Mouse (Mus musculus): Measurements from ENCODE around the gene Arhgap15.

The Arhgap15 gene

GRCm38 (mm10) chr2:43783759-43784735 is 35.4 kb downstream of the Arhgap15 start:
- no peak for DNase-seq

- no peak for DNase-seq
These were observed 37.5 kb downstream of the Arhgap15 start for GRCm38 (mm10) chr2:43786101-43786500.

- no peak for DNase-seq
These were observed 38.5 kb downstream of the Arhgap15 start for GRCm38 (mm10) chr2:43787141-43787540.

- no peak for DNase-seq
These were observed 39.9 kb downstream of the Arhgap15 start for GRCm38 (mm10) chr2:43788484-43788883.

- DNase-seq = no peak
These were observed 41.5 kb downstream of the Arhgap15 start for GRCm38 (mm10) chr2:43790049-43790693.

- no peak for DNase-seq
These were observed 43.0 kb downstream of the Arhgap15 start for GRCm38 (mm10) chr2:43791575-43791974.

GRCm38 (mm10) chr2:43793105-43793504 is 44.5 kb downstream of the Arhgap15 start:
- DNase-seq = no peak

- no peak for DNase-seq
These were observed 46.1 kb downstream of the Arhgap15 start for GRCm38 (mm10) chr2:43794700-43795099.

GRCm38 (mm10) chr2:43796448-43796847 is 47.8 kb downstream of the Arhgap15 start:
- DNase-seq = no peak

GRCm38 (mm10) chr2:43805960-43806744 is 57.5 kb downstream of the Arhgap15 start:
- no peak for DNase-seq

- no peak for DNase-seq
These were observed 67.5 kb downstream of the Arhgap15 start for GRCm38 (mm10) chr2:43815896-43816787.

- no peak for DNase-seq
These were observed 68.4 kb downstream of the Arhgap15 start for GRCm38 (mm10) chr2:43816788-43817581.

- no peak for DNase-seq
These were observed 87.3 kb downstream of the Arhgap15 start for GRCm38 (mm10) chr2:43835931-43836330.

GRCm38 (mm10) chr2:43841644-43842043 is 93.0 kb downstream of the Arhgap15 start:
- no peak for DNase-seq

- no peak for DNase-seq
These were observed 102.6 kb downstream of the Arhgap15 start for GRCm38 (mm10) chr2:43851195-43851594.

GRCm38 (mm10) chr2:43862709-43863108 is 114.1 kb downstream of the Arhgap15 start:
- DNase-seq = no peak

- DNase-seq = peak; percentile 31 to 35
These were observed 153.9 kb downstream of the Arhgap15 start for GRCm38 (mm10) chr2:43902403-43902973.

GRCm38 (mm10) chr2:43907496-43907895 is 158.9 kb downstream of the Arhgap15 start:
- DNase-seq = no peak

- no peak for DNase-seq
These were observed 165.5 kb downstream of the Arhgap15 start for GRCm38 (mm10) chr2:43914104-43914503.

GRCm38 (mm10) chr2:43923863-43924340 is 175.3 kb downstream of the Arhgap15 start:
- no peak for DNase-seq

- no peak for DNase-seq
These were observed 183.1 kb downstream of the Arhgap15 start for GRCm38 (mm10) chr2:43931687-43932086.

Measured in thymus, adult 18-20 months (tissue).